Mouse (Mus musculus) myocyte (in vitro differentiated cells): Measurements from ENCODE around the gene Plac8.

Experiments used
- E2F4 ChIP-seq: IDR thresholded peaks from one replicate; pipeline ENCODE4 v1.6.1; 2011; ENCODE audit warnings: mild to moderate bottlenecking, control low read depth, moderate library complexity; ENCODE audit not compliant: insufficient read depth
- POLR2A ChIP-seq: IDR thresholded peaks from one replicate; pipeline ENCODE4 v1.6.1; 2011; ENCODE audit warnings: low read depth, mild to moderate bottlenecking, control low read depth, moderate library complexity; ENCODE audit not compliant: insufficient read length
- REST ChIP-seq: IDR thresholded peaks from one replicate; pipeline ENCODE4 v1.6.1; 2011; ENCODE audit warnings: mild to moderate bottlenecking, control low read depth, moderate library complexity; ENCODE audit not compliant: insufficient read depth, insufficient read length
- USF1 ChIP-seq: IDR thresholded peaks from one replicate; pipeline ENCODE4 v1.6.1; 2011; ENCODE audit warnings: low read depth, mild to moderate bottlenecking, control low read depth, moderate library complexity

GRCm38 (mm10) chr5:100594803-100595467, 22.9 kb upstream of the Plac8 start:
- TF ChIP-seq USF1 (no peak), POLR2A (no peak), E2F4 (no peak), REST (no peak)
